Comparison of ENCODE assay signal across 14 mouse cellular contexts in genomic region chr7:115382876-115383275, GRCm38 (mm10).
DNase-seq lines count a peak whose midpoint lies in the region; ATAC-seq and TF ChIP-seq lines count a peak whose summit lies in the region.
"Had no signal": no experiment of that assay in that cellular context is flagged by ENCODE, and none has a peak within 500 bp of the region (broad histone marks: within the 10 kb centered on the region; RNA-seq: fewer than 3 reads in every experiment).

No protein-coding gene starts in this region.

- DNase-seq in kidney, adult 18-20 months = peak; percentile 13
- no peak for DNase-seq in midbrain, postnatal 0 days (ENCODE audit: low spot score)
- peak; percentile 81 for DNase-seq in brain, embryonic 14.5 days (ENCODE audit: low read depth)
- DNase-seq in layer of hippocampus, postnatal 36 days = peak; percentile 8 to 10
- DNase-seq in lung, postnatal 36 days = no peak
- DNase-seq: heart, postnatal 14 days; lung, embryonic 14.5 days; thymus, postnatal 14 days had no signal

- H3K9ac ChIP-seq in kidney, embryonic 14.5 days (ENCODE audit: low read depth, low read length) = no peak overlapping the region
- H3K9ac ChIP-seq in midbrain, postnatal 0 days (replicated peaks; ENCODE audit: low read length, poor library complexity, severe bottlenecking) = no peak overlapping the region
- H3K9ac ChIP-seq in midbrain, embryonic 16.5 days (ENCODE audit: low read depth, low read length) = no peak overlapping the region
- H3K9ac ChIP-seq: lung, embryonic 14.5 days had no signal

- TF ChIP-seq CTCF in midbrain, postnatal 0 days (IDR thresholded peaks at IDR 0.05) = no peak
- TF ChIP-seq CTCF in brain, embryonic 14.5 days (IDR thresholded peaks at IDR 0.05; ENCODE audit: borderline replicate concordance, extremely low read depth, insufficient read depth, insufficient read length) = no peak

- no peak overlapping the region for H3K27ac ChIP-seq in kidney, embryonic 14.5 days (ENCODE audit: low read depth, low read length)
- H3K27ac ChIP-seq in midbrain, postnatal 0 days (ENCODE audit: low read depth, low read length) = 0 out of 2 replicates have a peak overlapping the region, but pooled peaks have one; percentile 0
- no peak overlapping the region for H3K27ac ChIP-seq in midbrain, embryonic 16.5 days (ENCODE audit: low read length)

- WGBS in kidney, embryonic 14.5 days = 74% methylated on average over 2 of the region's 2 CpGs
- 28% methylated on average over 2 of the region's 2 CpGs for WGBS in midbrain, postnatal 0 days
- 28% methylated on average over 2 of the region's 2 CpGs for WGBS in midbrain, embryonic 16.5 days

- ATAC-seq in kidney, embryonic 14.5 days (ENCODE audit: low FRiP score, low TSS enrichment) = no peak
- ATAC-seq in midbrain, postnatal 0 days (ENCODE audit: low FRiP score) = no peak
- no peak for ATAC-seq in midbrain, embryonic 16.5 days
- no peak for ATAC-seq in frontal cortex, adult (ENCODE audit: low TSS enrichment)
- ATAC-seq: inflammation-experienced regulatory T-cells, adult 6 months; Patski had no signal

- H3K4me2 ChIP-seq in kidney, embryonic 14.5 days (replicated peaks; ENCODE audit: low read depth, low read length) = no peak overlapping the region
- no peak overlapping the region for H3K4me2 ChIP-seq in midbrain, postnatal 0 days (ENCODE audit: low read depth, low read length, poor library complexity, severe bottlenecking)
- H3K4me2 ChIP-seq in midbrain, embryonic 16.5 days (ENCODE audit: low read length) = no peak overlapping the region
- H3K4me2 ChIP-seq: lung, embryonic 14.5 days had no signal

- peaks cover 6% of the 10 kb centered on the region; the same call in 1 of the 2 replicates for H3K4me1 ChIP-seq in kidney, embryonic 14.5 days (ENCODE audit: control insufficient read depth, insufficient read depth, low read length)
- no peaks in the 10 kb centered on the region for H3K4me1 ChIP-seq in midbrain, postnatal 0 days (ENCODE audit: insufficient read depth, low read length)
- H3K4me1 ChIP-seq in midbrain, embryonic 16.5 days (ENCODE audit: control insufficient read depth, insufficient read depth, low read length) = no peaks in the 10 kb centered on the region
- H3K4me1 ChIP-seq: megakaryocyte, embryonic 14.5 days had no signal

- no peaks in the 10 kb centered on the region for H3K36me3 ChIP-seq in kidney, embryonic 14.5 days (ENCODE audit: control insufficient read depth, insufficient read depth, low read length)
- H3K36me3 ChIP-seq in midbrain, postnatal 0 days (ENCODE audit: insufficient read depth, low read length) = no peaks in the 10 kb centered on the region
- H3K36me3 ChIP-seq in midbrain, embryonic 16.5 days (ENCODE audit: control insufficient read depth, insufficient read depth, low read length) = no peaks in the 10 kb centered on the region

- no peaks in the 10 kb centered on the region for H3K27me3 ChIP-seq in kidney, embryonic 14.5 days (ENCODE audit: control insufficient read depth, insufficient read depth, low read length)
- no peaks in the 10 kb centered on the region for H3K27me3 ChIP-seq in midbrain, postnatal 0 days (ENCODE audit: insufficient read depth, low read length)
- no peaks in the 10 kb centered on the region for H3K27me3 ChIP-seq in midbrain, embryonic 16.5 days (ENCODE audit: control insufficient read depth, insufficient read depth, low read depth, low read length)
- H3K27me3 ChIP-seq: megakaryocyte, embryonic 14.5 days; Patski had no signal

- TF ChIP-seq POLR2A in brain, embryonic 14.5 days (IDR thresholded peaks at IDR 0.05; ENCODE audit: borderline replicate concordance, extremely low read depth, insufficient read depth, insufficient read length, poor library complexity, severe bottlenecking) = no peak

- no peaks in the 10 kb centered on the region for H3K9me3 ChIP-seq in kidney, embryonic 14.5 days (ENCODE audit: control insufficient read depth, low read length)
- no peaks in the 10 kb centered on the region for H3K9me3 ChIP-seq in midbrain, postnatal 0 days (ENCODE audit: low read length)
- no peaks in the 10 kb centered on the region for H3K9me3 ChIP-seq in midbrain, embryonic 16.5 days (replicated peaks; ENCODE audit: control insufficient read depth, low read length, poor library complexity, severe bottlenecking)
- H3K9me3 ChIP-seq: megakaryocyte, embryonic 14.5 days had no signal

- no peak overlapping the region for H3K4me3 ChIP-seq in kidney, embryonic 14.5 days (ENCODE audit: low read length)
- H3K4me3 ChIP-seq in midbrain, postnatal 0 days (ENCODE audit: low read depth, low read length) = no peak overlapping the region
- H3K4me3 ChIP-seq in midbrain, embryonic 16.5 days (ENCODE audit: low read depth, low read length) = no peak overlapping the region
- H3K4me3 ChIP-seq: megakaryocyte, embryonic 14.5 days had no signal

Comparison
In these comparisons a context has a peak if more than half of its experiments do, and no peak if none do; other contexts are left out.
1. DNase-seq: peak in kidney, adult 18-20 months (single experiment), brain, embryonic 14.5 days (single experiment) and layer of hippocampus, postnatal 36 days (2 of 2); none in midbrain, postnatal 0 days (single experiment) and lung, postnatal 36 days (single experiment).